Mouse (Mus musculus) R1 (cell line): ENCODE results near the gene Marf1.

Experiments used
- DNase-seq: peaks from one replicate; pipeline ENCODE4 v3.0.0-alpha.2; 2018; ENCODE audit warnings: low read depth, low spot score

Gene Marf1

DNA sequence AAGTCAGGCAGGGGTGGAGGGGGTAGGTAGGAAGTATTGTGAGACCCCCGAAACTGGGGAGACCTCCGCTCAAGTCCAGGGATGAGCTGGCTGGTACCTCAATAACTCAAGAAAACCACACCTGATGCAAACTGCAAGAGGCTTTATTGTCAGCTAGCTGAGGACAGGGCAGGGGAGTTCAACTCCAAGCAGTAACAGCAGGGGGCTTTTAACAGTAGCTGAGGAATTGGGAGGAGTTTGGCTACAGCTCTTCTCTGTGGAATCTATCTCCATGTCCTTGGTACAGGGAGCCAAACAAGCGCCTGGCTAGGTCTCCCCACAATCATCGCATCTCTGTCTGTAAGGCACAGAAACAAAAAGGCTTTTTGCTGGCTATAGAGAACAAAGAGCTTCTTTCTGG lies 96.6 kb downstream of the Marf1 start:
- DNase-seq, result peak; percentile 73

DNA sequence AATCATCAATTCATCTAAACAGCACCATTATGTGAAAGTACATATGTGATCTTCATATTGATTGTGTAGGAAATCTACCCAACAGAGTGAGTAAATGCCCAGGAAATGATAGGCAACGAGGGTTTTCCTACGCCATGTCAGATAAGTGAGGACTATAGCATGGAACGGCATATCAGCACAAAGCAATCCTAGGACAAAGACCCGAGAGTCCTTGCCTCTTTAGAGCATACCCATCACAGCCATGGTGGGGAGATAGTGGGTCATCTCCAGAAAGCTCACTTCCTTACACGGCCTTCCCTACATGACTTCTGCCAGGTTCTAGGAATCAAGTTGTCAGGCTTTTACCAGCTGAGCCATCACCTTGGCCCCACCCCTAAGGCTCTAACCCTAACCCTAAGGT lies 103.3 kb downstream of the Marf1 start:
- no peak for DNase-seq
